In the genomic region with DNA sequence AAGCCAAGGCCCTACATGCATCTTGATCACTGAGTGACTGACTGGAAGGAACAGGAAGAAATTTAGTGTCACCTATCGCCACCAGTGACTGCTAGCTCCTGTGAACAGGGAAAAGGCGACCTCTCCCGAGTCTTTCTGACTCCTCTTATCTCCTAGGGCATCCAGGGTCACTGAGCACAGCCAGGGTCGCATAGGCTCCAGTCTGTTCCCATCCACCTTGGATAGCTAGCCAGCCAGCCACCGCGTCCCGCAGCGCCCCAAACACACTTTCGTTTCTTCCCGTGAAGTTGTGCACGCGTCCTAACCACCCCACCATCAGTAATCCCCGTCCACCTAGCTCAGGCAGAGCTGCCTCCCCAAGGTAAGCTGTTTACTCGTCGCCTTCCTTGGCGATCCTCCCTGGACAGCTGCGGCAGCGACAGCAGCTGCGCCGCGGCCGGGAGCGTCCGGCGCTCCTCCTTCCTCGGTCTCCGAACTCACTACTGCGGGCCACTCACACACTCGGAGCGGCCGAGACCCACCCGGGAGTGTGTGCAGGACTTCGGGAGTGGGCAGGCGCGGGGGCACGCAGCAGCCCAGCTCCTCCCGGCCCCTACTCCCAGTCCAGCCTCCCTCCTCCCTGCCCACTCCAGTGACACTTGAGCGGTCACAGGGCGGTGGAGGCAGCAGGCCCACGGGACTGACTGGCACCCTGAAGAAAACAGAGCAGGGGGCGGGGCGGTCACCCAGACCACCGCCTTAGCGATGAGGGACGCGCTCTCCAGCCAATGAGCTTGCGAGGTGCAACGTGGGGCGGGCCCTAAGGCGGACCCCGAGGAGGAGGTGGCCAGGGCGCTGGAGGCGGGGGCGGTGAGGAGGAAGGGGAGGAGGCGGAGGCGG, we compare ENCODE assay signal across 8 mouse cellular contexts. TPM values are rescaled to one million over a fixed set of nuclear protein-coding genes. Genes with fewer than 3 reads are reported as not detected.
DNase-seq lines count a peak whose midpoint lies in the region; ATAC-seq and TF ChIP-seq lines count a peak whose summit lies in the region.

No protein-coding gene starts in this region.

- peak overlapping the region; percentile 72 for H3K9ac ChIP-seq in ES-E14 (ENCODE audit: insufficient read depth, low read depth, low read length, poor library complexity, severe bottlenecking)
- peak overlapping the region; percentile 88 for H3K9ac ChIP-seq in forebrain, embryonic 16.5 days (replicated peaks; ENCODE audit: low read depth, low read length)
- peak overlapping the region; percentile 81 for H3K9ac ChIP-seq in lung, embryonic 14.5 days

- no peak overlapping the region; the same call in 1 of the 2 replicates for H3K27ac ChIP-seq in ES-E14 (ENCODE audit: insufficient read depth, low read depth, low read length, poor library complexity, severe bottlenecking)
- H3K27ac ChIP-seq in forebrain, embryonic 16.5 days (ENCODE audit: low read length) = peak overlapping the region; percentile 95
- peak overlapping the region; percentile 100 for H3K27ac ChIP-seq in layer of hippocampus, adult 2 months
- H3K27ac ChIP-seq in lung, embryonic 14.5 days (ENCODE audit: low read depth) = peak overlapping the region; percentile 91
- peak overlapping the region; percentile 74 for H3K27ac ChIP-seq in olfactory bulb, adult 2 months (ENCODE audit: insufficient read depth, low read depth, low read length)
- H3K27ac ChIP-seq in thymus, adult 2 months (ENCODE audit: control insufficient read depth, insufficient read depth, low read length) = no peak overlapping the region

- H3K4me2 ChIP-seq in forebrain, embryonic 16.5 days (ENCODE audit: low read length) = peak overlapping the region; percentile 74
- H3K4me2 ChIP-seq in lung, embryonic 14.5 days = peak overlapping the region; percentile 80

- in situ Hi-C loops in ES-E14 (cut with MboI; ENCODE audit: low sequenced_read_pairs in 2 of 2, unreplicated experiment in 2 of 2) = no loop called here

- WGBS in forebrain, embryonic 16.5 days = under 1% methylated on average over 53 of the region's 56 CpGs
- under 1% methylated on average over 51 of the region's 56 CpGs for WGBS in lung, embryonic 14.5 days
- WGBS in olfactory bulb, adult 2 months = 2% methylated on average over 55 of the region's 56 CpGs
- WGBS in thymus, adult 2 months = under 1% methylated on average over 51 of the region's 56 CpGs

- no peak for TF ChIP-seq CTCF in layer of hippocampus, adult 2 months (conservative IDR thresholded peaks at IDR 0.05)
- no peak for TF ChIP-seq CTCF in lung, embryonic 14.5 days (IDR thresholded peaks at IDR 0.05; ENCODE audit: low read depth)
- TF ChIP-seq CTCF in olfactory bulb, adult 2 months (IDR thresholded peaks at IDR 0.05; ENCODE audit: insufficient read depth, low read depth, low read length) = no peak
- 0 out of 2 replicates have a peak, but pooled peaks have one; percentile 24 for TF ChIP-seq CTCF in thymus, adult 2 months (IDR thresholded peaks at IDR 0.05; ENCODE audit: borderline replicate concordance, control insufficient read depth, extremely low read depth, insufficient read depth, low read length, poor library complexity)

- DNase-seq in ES-E14 (ENCODE audit: low read depth, low spot score) = peak; percentile 93
- peak; percentile 99 for DNase-seq in cerebellum, adult 11-12 months
- DNase-seq in heart, postnatal 36 days = peak; percentile 100
- peak; percentile 99 to 100 for DNase-seq in layer of hippocampus, adult 2 months (ENCODE audit: low spot score in 2 of 2)
- DNase-seq in lung, embryonic 14.5 days = peak; percentile 99
- peak; percentile 100 for DNase-seq in thymus, adult 2 months

- peak; percentile 97 for ATAC-seq in forebrain, embryonic 16.5 days
- peak; percentile 97 for ATAC-seq in lung, embryonic 14.5 days (ENCODE audit: insufficient read depth)

- H3K4me3 ChIP-seq in ES-E14 (ENCODE audit: insufficient read depth in 1 of 2, low read depth in 1 of 2, low read length in 2 of 2, poor library complexity in 1 of 2, severe bottlenecking in 1 of 2) = peak overlapping the region; percentile 81 to 94
- H3K4me3 ChIP-seq in forebrain, embryonic 16.5 days (replicated peaks; ENCODE audit: low read length) = peak overlapping the region; percentile 96
- H3K4me3 ChIP-seq in layer of hippocampus, adult 2 months = peak overlapping the region; percentile 99
- H3K4me3 ChIP-seq in lung, embryonic 14.5 days (ENCODE audit: low read depth, low read length) = peak overlapping the region; percentile 90
- H3K4me3 ChIP-seq in olfactory bulb, adult 2 months (ENCODE audit: insufficient read depth, low read depth, low read length) = peak overlapping the region; percentile 77
- H3K4me3 ChIP-seq in thymus, adult 2 months (ENCODE audit: control insufficient read depth, insufficient read depth, low read length) = peak overlapping the region; percentile 93

- TF ChIP-seq POLR2A in olfactory bulb, adult 2 months (IDR thresholded peaks at IDR 0.05; ENCODE audit: insufficient read depth, low read depth, low read length) = no peak; the same call in 1 of the 2 replicates
- TF ChIP-seq POLR2A in thymus, adult 2 months (IDR thresholded peaks at IDR 0.05; ENCODE audit: control insufficient read depth, extremely low read depth, insufficient read depth, low read length, poor library complexity) = peak; percentile 79

- H3K36me3 ChIP-seq in ES-E14 (ENCODE audit: control insufficient read depth, insufficient read depth, low read length, poor library complexity, severe bottlenecking) = no peaks in the 10 kb centered on the region
- H3K36me3 ChIP-seq in forebrain, embryonic 16.5 days (ENCODE audit: control insufficient read depth, insufficient read depth) = no peaks in the 10 kb centered on the region
- H3K36me3 ChIP-seq in lung, embryonic 14.5 days (ENCODE audit: insufficient read depth) = no peaks in the 10 kb centered on the region
- H3K36me3 ChIP-seq in thymus, adult 2 months (ENCODE audit: control insufficient read depth, insufficient read depth, low read length) = no peaks in the 10 kb centered on the region

- no peaks in the 10 kb centered on the region; a peak in 1 of 4 replicates for H3K4me1 ChIP-seq in ES-E14 (ENCODE audit: control insufficient read depth in 2 of 2, insufficient read depth in 2 of 2, low read length in 2 of 2, poor library complexity in 1 of 2)
- peaks cover 20% of the 10 kb centered on the region for H3K4me1 ChIP-seq in forebrain, embryonic 16.5 days (replicated peaks; ENCODE audit: control insufficient read depth, insufficient read depth, low read length)
- H3K4me1 ChIP-seq in lung, embryonic 14.5 days (ENCODE audit: insufficient read depth) = 0 out of 2 replicates have a peak, but pooled peaks cover 9% of the 10 kb centered on the region
- peaks cover 3% of the 10 kb centered on the region; the same call in 1 of the 2 replicates for H3K4me1 ChIP-seq in olfactory bulb, adult 2 months (ENCODE audit: control insufficient read depth, insufficient read depth, low read length)
- peaks cover 4% of the 10 kb centered on the region for H3K4me1 ChIP-seq in thymus, adult 2 months (replicated peaks; ENCODE audit: control insufficient read depth, insufficient read depth, low read length)

- no peaks in the 10 kb centered on the region for H3K27me3 ChIP-seq in forebrain, embryonic 16.5 days (replicated peaks; ENCODE audit: control insufficient read depth, insufficient read depth, low read length)
- H3K27me3 ChIP-seq in lung, embryonic 14.5 days (ENCODE audit: insufficient read depth, low read length) = no peaks in the 10 kb centered on the region
- H3K27me3 ChIP-seq in thymus, adult 2 months (ENCODE audit: control insufficient read depth, insufficient read depth, low read length) = peaks cover 4% of the 10 kb centered on the region; the same call in 1 of the 2 replicates

- H3K9me3 ChIP-seq in ES-E14 (ENCODE audit: control insufficient read depth, insufficient read depth, low read depth, low read length) = no peaks in the 10 kb centered on the region
- H3K9me3 ChIP-seq in forebrain, embryonic 16.5 days (ENCODE audit: control insufficient read depth, low read length) = no peaks in the 10 kb centered on the region
- H3K9me3 ChIP-seq in lung, embryonic 14.5 days (ENCODE audit: low read depth, low read length) = no peaks in the 10 kb centered on the region

- intact Hi-C loops in heart, postnatal 36 days (cut with DNase I) = loop anchor here (2.0 to 10.0 kb wide), 7 partner anchors 35 to 785 kb away; no protein-coding TSS in a partner anchor

TF ChIP-seq in ES-E14, 5 proteins besides CTCF, POLR2A, EP300 and RAD21:
- TF ChIP-seq ZNF384 (IDR thresholded peaks at IDR 0.05; ENCODE audit: low read depth, low read length) = no peak
- no peak for TF ChIP-seq ZC3H11A (IDR thresholded peaks at IDR 0.05; ENCODE audit: borderline replicate concordance, low read depth, low read length)
- TF ChIP-seq CHD2 (IDR thresholded peaks at IDR 0.05; ENCODE audit: low read depth, low read length) = peak; percentile 37; the same call in 1 of the 2 replicates
- 0 out of 2 replicates have a peak, but pooled peaks have one; percentile 46 for TF ChIP-seq HCFC1 (IDR thresholded peaks at IDR 0.05; ENCODE audit: borderline replicate concordance, insufficient read depth, low read length)
- no peak for TF ChIP-seq MAFK (IDR thresholded peaks at IDR 0.05; ENCODE audit: insufficient read depth, low read depth, low read length)

RNA-seq across cellular contexts. Expression of gene Ppp3ca, which starts 0.5 kb away (rescaled TPM):
- 21.4 and 25.6 TPM in 2 replicates for total RNA-seq in ES-E14 (2012; rRNA removed)
- 144 and 148 TPM in 2 replicates for polyA plus RNA-seq in forebrain, embryonic 16.5 days (2015; fragmentation: Nextera tagmentation; extraction: Ambion mirVana)
- 10 to 100 TPM; 47.8 to 48.3 TPM for total RNA-seq in heart, postnatal 36 days (2021)
- 1,000 to 10,000 TPM; 1,343 to 1,371 TPM for total RNA-seq in layer of hippocampus, adult 2 months (2021)
- 68.1 and 74.1 TPM in 2 replicates for polyA plus RNA-seq in lung, embryonic 14.5 days (2014; fragmentation: Nextera tagmentation; extraction: Ambion mirVana)
- 245 TPM in 1 of 2 replicates, not detected in the other for polyA plus RNA-seq in olfactory bulb, adult 2 months (2012; ENCODE audit: insufficient read depth, insufficient read length, low replicate concordance, missing spikeins)
- 5.6 and 12.3 TPM in 2 replicates for polyA plus RNA-seq in thymus, adult 2 months (2012; rRNA removed)

Comparison
In these comparisons a context has a peak if more than half of its experiments do, and no peak if none do; other contexts are left out.
1. H3K27ac ChIP-seq: peak in forebrain, embryonic 16.5 days (single experiment), layer of hippocampus, adult 2 months (single experiment), lung, embryonic 14.5 days (single experiment) and olfactory bulb, adult 2 months (single experiment); none in ES-E14 (single experiment) and thymus, adult 2 months (single experiment).
2. Peak in every context shown above with its lines, with median percentiles within 50 percentile points of each other: DNase-seq, H3K4me3 ChIP-seq and H3K9ac ChIP-seq.